Comparison of ENCODE assay signal across 9 mouse cellular contexts in the genomic region with DNA sequence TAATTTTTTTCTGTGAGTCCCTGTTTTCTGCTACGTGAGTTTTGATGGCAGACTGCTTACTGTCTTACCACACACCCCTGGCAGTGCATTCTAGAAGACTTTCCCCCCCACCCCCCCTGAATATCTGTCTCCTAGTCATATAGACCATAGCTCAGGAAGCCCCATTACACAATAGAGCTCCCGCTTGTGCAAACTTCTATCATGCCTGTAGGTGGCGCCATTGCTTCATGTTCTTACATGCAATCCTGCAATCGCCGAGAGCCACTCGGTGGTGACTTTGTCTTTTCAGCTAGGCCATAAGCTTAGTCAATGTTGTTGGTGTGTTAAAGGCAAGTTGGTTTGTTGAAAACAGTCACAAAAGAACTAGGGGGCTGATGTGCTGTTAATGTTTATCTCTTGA. TPM values are rescaled to one million over a fixed set of nuclear protein-coding genes. Genes with fewer than 3 reads are reported as not detected.
DNase-seq lines count a peak whose midpoint lies in the region; ATAC-seq lines count a peak whose summit lies in the region.
"Had no signal": no experiment of that assay in that cellular context is flagged by ENCODE, and none has a peak within 500 bp of the region (broad histone marks: within the 10 kb centered on the region; RNA-seq: fewer than 3 reads in every experiment).

No protein-coding gene starts in this region.

- no peak overlapping the region for H3K4me3 ChIP-seq in embryonic facial prominence, embryonic 10.5 days
- H3K4me3 ChIP-seq in lung, embryonic 16.5 days (ENCODE audit: low read length) = no peak overlapping the region

- peak; percentile 64 for DNase-seq in CD4-positive helper T cell, adult 2 months (ENCODE audit: low read depth, low spot score)
- peak; percentile 87 for DNase-seq in adrenal gland, postnatal 14 days
- DNase-seq in embryonic facial prominence, embryonic 10.5 days (ENCODE audit: low spot score) = peak; percentile 83
- DNase-seq in heart, adult 9 months (ENCODE audit: low spot score in 2 of 2) = peak; percentile 39 to 53
- peak; percentile 44 for DNase-seq in large intestine, adult 2 months (ENCODE audit: low read depth, low spot score)
- peak; percentile 58 for DNase-seq in retina, adult 2 months (ENCODE audit: low read depth, low spot score)
- DNase-seq in thymus, postnatal 25 days = peak; percentile 73

- no peak overlapping the region for H3K27ac ChIP-seq in embryonic facial prominence, embryonic 10.5 days (replicated peaks)
- no peak overlapping the region for H3K27ac ChIP-seq in lung, embryonic 16.5 days (ENCODE audit: low read length)

- no peaks in the 10 kb centered on the region for H3K9me3 ChIP-seq in embryonic facial prominence, embryonic 10.5 days
- no peaks in the 10 kb centered on the region for H3K9me3 ChIP-seq in lung, embryonic 16.5 days (ENCODE audit: control insufficient read depth, low read length)

- no peaks in the 10 kb centered on the region for H3K36me3 ChIP-seq in embryonic facial prominence, embryonic 10.5 days (replicated peaks)
- H3K36me3 ChIP-seq in lung, embryonic 16.5 days (ENCODE audit: control insufficient read depth, insufficient read depth, low read length) = no peaks in the 10 kb centered on the region

- 3% methylated on average over 6 of the region's 6 CpGs for WGBS in embryonic facial prominence, embryonic 10.5 days
- WGBS in large intestine, adult 2 months = 3% methylated on average over 6 of the region's 6 CpGs
- WGBS in lung, embryonic 16.5 days = 3% methylated on average over 6 of the region's 6 CpGs

- peak; percentile 81 for ATAC-seq in lung, embryonic 16.5 days (ENCODE audit: low read depth)

- H3K27me3 ChIP-seq in embryonic facial prominence, embryonic 10.5 days (replicated peaks; ENCODE audit: low read depth, poor library complexity, severe bottlenecking) = no peaks in the 10 kb centered on the region
- no peaks in the 10 kb centered on the region for H3K27me3 ChIP-seq in lung, embryonic 16.5 days (ENCODE audit: control insufficient read depth, insufficient read depth, low read depth, low read length)

- no peak overlapping the region for H3K4me2 ChIP-seq in lung, embryonic 16.5 days (ENCODE audit: low read depth, low read length)

- peaks cover 5% of the 10 kb centered on the region; the same call in 1 of the 2 replicates for H3K4me1 ChIP-seq in embryonic facial prominence, embryonic 10.5 days
- H3K4me1 ChIP-seq in lung, embryonic 16.5 days (replicated peaks; ENCODE audit: control insufficient read depth, insufficient read depth, low read length) = peaks cover 8% of the 10 kb centered on the region; the same call in 1 of the 2 replicates

- H3K9ac ChIP-seq in lung, embryonic 16.5 days (ENCODE audit: low read length) = no peak overlapping the region

RNA-seq across cellular contexts. Expression of a gene that starts 10.9 kb away (rescaled TPM):
- total RNA-seq in adrenal gland, postnatal 14 days (2021) = 0.07 TPM in 1 of 2 replicates, not detected in the other
- 0.05 TPM in 1 of 2 replicates, not detected in the other for polyA plus RNA-seq in embryonic facial prominence, embryonic 10.5 days (2016; fragmentation: Nextera tagmentation; extraction: Ambion mirVana)
- 0.01 TPM in 1 of 2 replicates, not detected in the other for polyA plus RNA-seq in large intestine, adult 2 months (2012; rRNA removed)
- 2.2 and 2.6 TPM in 2 replicates for polyA plus RNA-seq in lung, embryonic 16.5 days (2015; fragmentation: Nextera tagmentation; extraction: Ambion mirVana)
- polyA plus RNA-seq: heart, embryonic 14.5 days had no signal

RNA-seq across cellular contexts. Expression of a gene that starts 26.6 kb away (rescaled TPM):
- 0.48 and 1.2 TPM in 2 replicates for total RNA-seq in adrenal gland, postnatal 14 days (2021)
- polyA plus RNA-seq in embryonic facial prominence, embryonic 10.5 days (2016; fragmentation: Nextera tagmentation; extraction: Ambion mirVana) = 2.2 and 2.7 TPM in 2 replicates
- not detected in 2 replicates for polyA plus RNA-seq in large intestine, adult 2 months (2012; rRNA removed)
- 1.1 and 1.4 TPM in 2 replicates for polyA plus RNA-seq in lung, embryonic 16.5 days (2015; fragmentation: Nextera tagmentation; extraction: Ambion mirVana)
